Mouse (Mus musculus) stomach, embryonic 15.5 days (tissue): ENCODE measurements around the gene Sema3b. TPM values are rescaled to one million over a fixed set of nuclear protein-coding genes. Genes with fewer than 3 reads are reported as not detected.
A peak's percentile ranks its signal among the peaks of the same experiment; 100 is the strongest.

ENCODE experiments used
- ATAC-seq: fragments of 200-750 bp; cut with Nextera tagmentation; 2 replicates; pipeline ENCODE4 v1.8.0; 2017; ENCODE audit warnings: low read depth, moderate number of reproducible peaks, moderate TSS enrichment; ENCODE audit not compliant: insufficient read depth, low FRiP score
- H3K27ac ChIP-seq: fragments of 300-500 bp; sonication (generic); 2 replicates; pipeline ENCODE4 v1.5.1; 2015; ENCODE audit warnings: mild to moderate bottlenecking, inconsistent platforms
- H3K27me3 ChIP-seq: fragments of 300-500 bp; sonication (generic); replicated peaks from 2 replicates; pipeline ENCODE4 v1.6.1; 2015; ENCODE audit warnings: inconsistent platforms
- H3K36me3 ChIP-seq: fragments of 300-500 bp; sonication (generic); 2 replicates; pipeline ENCODE4 v1.6.1; 2015; ENCODE audit warnings: inconsistent platforms
- H3K4me1 ChIP-seq: fragments of 300-500 bp; sonication (generic); 2 replicates; pipeline ENCODE4 v1.6.1; 2015; ENCODE audit warnings: inconsistent platforms
- H3K4me2 ChIP-seq: fragments of 300-500 bp; sonication (generic); 2 replicates; pipeline ENCODE4 v1.6.1; 2015; ENCODE audit warnings: mild to moderate bottlenecking, inconsistent platforms
- H3K4me3 ChIP-seq: fragments of 300-500 bp; sonication (generic); replicated peaks from 2 replicates; pipeline ENCODE4 v1.5.1; 2015; ENCODE audit warnings: inconsistent platforms
- H3K9ac ChIP-seq: fragments of 300-500 bp; sonication (generic); 2 replicates; pipeline ENCODE4 v1.6.1; 2015; ENCODE audit warnings: inconsistent platforms
- H3K9me3 ChIP-seq: fragments of 300-500 bp; sonication (generic); 2 replicates; pipeline ENCODE4 v1.6.1; 2016; ENCODE audit warnings: inconsistent platforms
- WGBS: fragments of 180-500 bp; shearing (Covaris S2); methylation state at CpG from one replicate; pipeline ENCODE4 v1.1.7; 2015; 5-methylcytosine and 5-hydroxymethylcytosine counted together
- polyA plus RNA-seq: library from polyadenylated mRNA; unstranded; fragments of >200 nt; fragmentation: Nextera tagmentation; extraction: Ambion mirVana; gene quantifications from 2 replicates; pipeline ENCODE4 v1.2.1, GENCODE M21; 2015

Sema3b gene
- polyA plus RNA-seq, 1 experiment from 2014 or later = 13.2 TPM

DNA sequence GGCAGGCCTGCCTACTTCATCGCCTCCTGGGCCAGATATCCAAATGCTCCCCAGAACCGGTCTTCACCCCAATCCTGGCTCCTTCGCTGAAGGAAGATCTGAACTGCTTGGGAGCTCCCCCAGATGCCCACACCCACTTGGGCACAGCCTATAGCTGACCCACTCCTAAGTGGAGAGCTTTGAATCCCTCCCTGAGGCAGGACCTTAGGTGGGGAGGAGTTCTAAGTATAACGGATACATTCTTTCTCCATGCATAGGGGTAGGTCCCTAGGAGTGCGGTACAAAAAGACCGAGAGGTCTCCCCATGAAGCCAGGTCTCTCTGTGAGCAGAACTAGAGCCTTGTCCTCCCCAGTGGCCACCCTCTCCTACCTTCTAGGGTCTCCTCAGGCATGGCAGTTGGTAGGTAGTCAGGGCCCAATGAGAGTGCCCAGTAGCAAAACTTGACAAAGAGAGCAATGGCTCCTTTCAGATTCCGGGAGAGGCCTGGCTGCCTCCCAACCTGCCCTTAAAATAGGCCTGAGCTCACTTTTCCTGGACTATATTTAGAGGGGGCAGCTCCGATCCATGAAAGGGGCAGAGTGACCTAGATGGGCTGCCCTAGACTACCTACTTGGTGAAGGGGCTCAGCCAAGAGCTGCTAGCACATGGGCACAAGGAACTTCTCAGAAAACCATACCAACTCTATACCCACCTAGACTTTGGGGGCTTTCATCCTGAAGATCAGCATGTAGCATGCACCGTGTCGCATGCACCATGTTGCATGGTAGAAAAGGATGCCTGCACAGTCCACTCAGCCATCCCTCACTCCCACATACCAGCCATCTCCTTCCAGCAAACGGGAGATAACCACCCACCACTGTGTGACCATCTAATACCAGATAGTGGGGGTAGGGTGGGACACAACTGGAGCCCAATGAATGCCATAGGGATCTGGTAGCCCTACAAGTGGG is 12.1 kb downstream of the Sema3b start:
- Histone ChIP-seq H3K4me3 (no peak overlapping the region), H3K9ac (no peak overlapping the region), H3K4me2 (no peak overlapping the region), H3K4me1 (no peaks in the 10 kb centered on the region), H3K27ac (no peak overlapping the region), H3K36me3 (peaks cover 16% of the 10 kb centered on the region), H3K27me3 (no peaks in the 10 kb centered on the region), H3K9me3 (no peaks in the 10 kb centered on the region)
- WGBS = 84% methylated on average over 11 of the region's 11 CpGs
- ATAC-seq = no peak

DNA sequence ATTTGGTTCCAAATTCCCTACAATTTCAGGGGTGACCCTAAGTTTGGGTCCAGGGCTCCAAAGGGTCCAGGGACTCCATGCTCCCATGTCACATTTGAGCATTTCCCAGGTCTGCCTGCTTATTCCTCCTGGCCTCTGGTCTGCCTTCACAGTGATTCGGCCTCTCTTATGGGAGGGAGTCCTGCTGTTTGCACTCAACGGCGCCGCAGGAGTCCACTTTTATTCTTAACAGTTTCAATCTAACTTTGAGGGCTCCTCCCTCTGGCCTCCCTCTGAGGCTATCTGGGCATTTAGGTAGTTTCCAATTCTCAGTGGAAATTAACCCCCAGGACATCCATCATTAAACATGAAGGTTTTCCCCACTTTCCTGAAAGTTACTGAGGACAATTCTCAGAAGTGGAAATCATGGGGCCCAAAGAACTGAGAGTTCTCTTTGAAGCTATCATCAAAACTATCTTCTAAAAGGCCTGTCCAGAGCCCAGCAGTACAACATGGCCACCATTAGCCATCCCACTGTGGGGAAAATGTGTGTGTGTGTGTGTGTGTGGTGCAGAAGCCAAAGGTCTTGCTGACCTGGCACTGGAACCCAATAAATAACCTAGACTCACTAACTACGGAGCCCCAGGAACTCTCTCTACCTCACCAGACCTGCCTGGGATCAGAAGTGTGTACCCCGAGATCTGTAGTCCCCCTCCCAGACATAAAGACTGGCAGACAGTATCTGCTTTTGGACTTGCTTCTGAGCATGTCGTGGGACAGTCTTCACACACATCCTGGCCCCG is 14.6 kb downstream of the Sema3b start:
- Histone ChIP-seq H3K36me3 (peaks cover 36% of the 10 kb centered on the region), H3K9me3 (no peaks in the 10 kb centered on the region), H3K4me2 (no peak overlapping the region), H3K9ac (no peak overlapping the region), H3K27me3 (no peaks in the 10 kb centered on the region), H3K4me3 (no peak overlapping the region), H3K27ac (no peak overlapping the region), H3K4me1 (0 out of 2 replicates have a peak, but pooled peaks cover under 1% of the 10 kb centered on the region)
- WGBS = 75% methylated on average over 8 of the region's 8 CpGs
- ATAC-seq = no peak

DNA sequence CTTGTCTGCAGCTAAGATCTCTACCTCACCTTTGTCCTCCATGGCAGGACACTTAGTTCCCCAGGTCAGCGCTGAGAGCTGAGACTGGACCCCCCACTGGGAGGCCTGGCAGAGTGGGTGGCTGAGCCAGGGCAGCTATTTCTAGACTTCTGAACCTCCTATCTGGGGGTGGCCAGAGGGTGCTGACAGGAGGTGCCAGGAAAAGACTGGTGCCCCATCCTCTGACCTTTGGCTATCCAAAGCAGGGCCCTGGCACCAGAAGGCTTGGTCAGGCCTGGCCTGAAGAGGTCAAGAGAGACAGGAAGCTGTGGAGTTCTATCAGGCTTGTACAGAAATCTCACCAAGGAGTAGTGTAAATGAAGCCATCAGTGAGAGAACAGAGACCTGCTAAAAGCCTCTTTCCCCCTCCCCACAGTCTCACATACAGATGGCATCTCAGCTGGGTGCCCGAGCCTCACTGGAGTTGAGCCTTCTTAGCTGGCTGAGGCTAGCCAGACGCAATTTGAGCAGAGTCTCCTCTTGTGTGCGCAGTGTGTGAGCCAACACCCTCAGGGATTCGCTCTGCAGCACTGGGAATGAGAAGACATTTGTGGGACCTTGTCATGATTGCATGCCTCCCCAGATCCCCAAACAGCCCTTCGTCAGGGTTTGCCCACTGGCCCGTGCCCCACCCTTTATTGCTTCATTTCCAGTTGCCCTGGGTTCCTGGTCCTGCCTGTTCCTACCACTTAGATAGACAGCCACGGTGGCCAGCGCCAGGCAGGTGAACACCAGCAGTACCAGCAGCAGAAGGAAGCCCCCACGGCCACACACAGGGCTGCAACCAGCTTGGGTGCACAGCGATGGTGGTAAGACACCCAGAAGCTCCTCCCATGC is 15.7 kb downstream of the Sema3b start:
- Histone ChIP-seq H3K9me3 (no peaks in the 10 kb centered on the region), H3K27me3 (no peaks in the 10 kb centered on the region), H3K4me1 (peaks cover 12% of the 10 kb centered on the region), H3K36me3 (peaks cover 36% of the 10 kb centered on the region), H3K4me2 (no peak overlapping the region), H3K4me3 (no peak overlapping the region), H3K9ac (no peak overlapping the region), H3K27ac (no peak overlapping the region)
- no peak for ATAC-seq
- 84% methylated on average over 11 of the region's 11 CpGs for WGBS

DNA sequence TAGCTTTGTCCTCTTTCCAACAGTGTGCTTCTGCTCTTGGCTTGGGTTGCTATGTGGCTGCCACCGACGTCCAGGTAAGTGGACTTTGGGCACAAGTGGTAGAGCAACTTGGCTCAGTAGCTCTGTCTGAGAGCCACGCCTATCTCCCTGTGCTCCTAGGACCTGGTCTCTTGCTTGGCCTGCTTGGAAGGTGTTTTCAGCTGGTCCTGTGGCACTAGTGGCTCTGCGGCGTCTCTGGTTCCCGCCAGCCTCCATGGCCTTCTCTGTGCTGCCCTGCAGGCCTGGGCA is 18.3 kb downstream of the Sema3b start:
- H3K4me2 ChIP-seq = no peak overlapping the region; the same call in 1 of the 2 replicates
- H3K36me3 ChIP-seq = peaks cover 36% of the 10 kb centered on the region
- no peak overlapping the region for H3K4me3 ChIP-seq
- no peaks in the 10 kb centered on the region for H3K9me3 ChIP-seq
- H3K9ac ChIP-seq = no peak overlapping the region
- ATAC-seq = no peak
- peaks cover 17% of the 10 kb centered on the region for H3K4me1 ChIP-seq
- WGBS = 86% methylated on average over 6 of the region's 6 CpGs
- H3K27me3 ChIP-seq = no peaks in the 10 kb centered on the region
- H3K27ac ChIP-seq = peak overlapping the region; percentile 57; the same call in 1 of the 2 replicates

DNA sequence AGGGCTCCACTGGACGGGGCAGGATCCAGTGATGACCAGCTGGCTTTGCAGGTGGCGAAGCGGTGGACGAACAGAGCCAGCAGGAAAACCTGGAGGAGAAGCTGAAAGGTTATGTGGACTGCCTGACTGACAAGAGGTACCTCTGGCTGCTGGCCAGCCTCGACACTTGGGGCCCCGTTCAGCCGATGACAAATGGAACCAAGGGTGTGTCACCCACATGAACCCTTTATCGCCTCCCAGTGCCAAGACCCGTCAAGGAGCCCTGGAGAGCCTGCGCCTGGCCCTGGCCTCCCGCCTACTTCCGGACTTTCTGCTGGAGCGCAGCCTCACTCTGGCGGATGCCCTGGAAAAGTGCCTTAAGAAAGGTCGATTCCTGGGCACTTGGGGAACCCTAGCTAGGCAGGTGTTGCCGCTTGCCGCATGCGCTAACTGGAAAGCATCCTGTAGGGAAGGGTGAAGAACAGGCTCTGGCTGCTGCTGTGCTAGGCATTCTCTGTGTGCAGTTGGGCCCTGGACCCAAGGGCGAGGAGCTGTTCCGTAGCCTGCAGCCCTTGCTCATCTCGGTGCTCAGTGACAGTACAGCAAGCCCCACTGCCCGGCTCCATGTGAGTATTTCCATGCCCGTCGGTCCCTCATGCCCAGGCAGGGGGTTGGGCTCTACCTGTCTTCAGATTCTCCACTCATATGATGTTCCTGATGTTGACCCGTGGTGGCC is 18.8 kb downstream of the Sema3b start:
- Histone ChIP-seq H3K4me2 (peak overlapping the region; percentile 83), H3K9me3 (no peaks in the 10 kb centered on the region), H3K27ac (peak overlapping the region; percentile 57), H3K4me3 (no peak overlapping the region), H3K9ac (no peak overlapping the region), H3K27me3 (no peaks in the 10 kb centered on the region), H3K4me1 (peaks cover 17% of the 10 kb centered on the region), H3K36me3 (peaks cover 36% of the 10 kb centered on the region)
- ATAC-seq = peak; percentile 24; the same call in 1 of the 2 replicates
- WGBS = 71% methylated on average over 25 of the region's 25 CpGs

DNA sequence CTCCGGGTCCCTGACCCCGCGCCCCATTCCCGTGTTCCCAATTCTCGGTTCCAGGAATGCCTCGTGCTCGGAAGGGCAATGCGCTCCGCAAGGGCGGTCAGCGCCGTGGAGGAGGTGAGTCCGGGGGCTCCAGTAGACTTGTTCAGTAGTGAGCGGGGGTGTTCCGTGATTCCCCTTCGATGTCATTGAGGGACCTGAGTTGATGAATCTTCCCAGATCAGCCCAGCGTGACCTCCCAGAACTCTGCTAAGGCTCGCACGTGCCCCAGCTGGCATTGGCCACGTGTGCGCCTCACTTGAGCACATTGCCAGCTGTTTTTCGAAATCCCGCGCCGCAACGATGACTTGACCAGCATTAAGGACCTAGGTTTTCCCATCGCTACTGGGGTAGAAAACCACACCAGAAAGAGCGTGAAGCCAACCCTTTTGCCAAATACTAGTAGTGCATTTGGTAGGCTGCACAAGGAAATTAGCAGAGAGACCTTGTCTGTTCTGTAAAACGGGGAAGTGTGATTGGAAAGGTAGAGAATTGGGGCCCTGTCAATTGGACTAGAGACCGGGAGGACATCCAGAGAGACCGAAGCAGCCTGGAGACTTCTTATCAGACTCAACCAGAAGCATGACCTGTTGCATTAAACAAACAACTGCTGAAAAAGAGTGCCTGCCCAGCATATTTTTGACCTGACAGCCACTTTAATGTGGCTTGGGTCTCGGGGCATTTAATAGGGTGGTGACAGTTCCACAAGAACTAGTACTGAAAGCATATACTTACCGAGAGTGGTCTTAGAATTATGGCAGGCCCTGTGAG is 21.0 kb downstream of the Sema3b start:
- Histone ChIP-seq H3K4me3 (peak overlapping the region; percentile 78), H3K9me3 (no peaks in the 10 kb centered on the region), H3K4me1 (peaks cover 17% of the 10 kb centered on the region), H3K36me3 (peaks cover 29% of the 10 kb centered on the region), H3K27ac (peak overlapping the region; percentile 62), H3K27me3 (no peaks in the 10 kb centered on the region), H3K9ac (peak overlapping the region; percentile 73), H3K4me2 (peak overlapping the region; percentile 83)
- no peak for ATAC-seq
- 3% methylated on average over 33 of the region's 33 CpGs for WGBS

DNA sequence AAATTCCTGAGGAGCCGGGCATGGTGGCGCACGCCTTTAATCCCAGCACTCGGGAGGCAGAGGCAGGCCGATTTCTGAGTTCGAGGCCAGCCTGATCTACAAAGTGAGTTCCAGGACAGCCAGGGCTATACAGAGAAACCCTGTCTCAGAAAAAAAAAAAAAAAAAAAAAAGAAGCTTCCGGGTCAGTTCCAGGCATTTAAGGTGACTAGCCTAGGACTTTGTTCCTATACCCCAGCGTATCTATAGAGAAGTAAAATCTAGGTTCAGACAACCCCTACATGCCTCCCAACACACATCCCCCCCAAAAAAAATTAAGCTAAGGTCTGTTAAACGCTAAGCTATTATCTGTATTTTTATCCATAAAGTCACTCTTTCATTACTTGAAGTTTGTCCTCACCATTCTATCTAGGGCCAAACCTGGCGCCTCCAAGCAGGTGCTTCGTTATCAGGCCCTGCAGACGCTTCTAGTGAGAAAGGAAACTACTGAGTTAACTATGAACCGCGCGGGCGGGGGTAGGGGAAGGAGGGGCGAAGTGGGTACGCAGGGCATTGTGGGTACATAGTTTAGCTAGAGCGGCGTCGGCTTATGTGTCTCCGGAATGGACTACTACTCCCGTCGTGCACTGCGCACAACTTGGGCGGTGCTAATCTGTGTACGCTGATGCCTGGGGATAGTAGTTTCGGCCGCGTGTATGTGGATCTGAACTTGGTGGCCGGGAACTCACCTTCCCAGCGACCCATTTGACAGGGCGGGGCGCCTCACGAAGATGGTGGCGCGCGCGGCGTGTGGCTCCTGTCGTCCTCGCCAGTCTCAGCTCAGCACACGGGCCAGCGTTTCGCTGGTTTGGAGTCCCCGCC is 21.8 kb downstream of the Sema3b start, which contains the start of gene Ifrd2:
Gene Ifrd2, plus strand, starts transcription at position 669 of the 859 bp plus-strand sequence.
- H3K4me2 ChIP-seq = peak within 1 kb of the TSS; percentile 83
- peak; percentile 97 for ATAC-seq
- WGBS = 12% methylated on average over 46 of the region's 46 CpGs
- no peaks in the 10 kb centered on the region for H3K9me3 ChIP-seq
- H3K4me1 ChIP-seq = peaks cover 20% of the 10 kb centered on the region
- peak within 1 kb of the TSS; percentile 62 for H3K27ac ChIP-seq
- H3K9ac ChIP-seq = peak within 1 kb of the TSS; percentile 73
- peaks cover 25% of the 10 kb centered on the region for H3K36me3 ChIP-seq
- no peaks in the 10 kb centered on the region for H3K27me3 ChIP-seq
- H3K4me3 ChIP-seq = peak within 1 kb of the TSS; percentile 78

DNA sequence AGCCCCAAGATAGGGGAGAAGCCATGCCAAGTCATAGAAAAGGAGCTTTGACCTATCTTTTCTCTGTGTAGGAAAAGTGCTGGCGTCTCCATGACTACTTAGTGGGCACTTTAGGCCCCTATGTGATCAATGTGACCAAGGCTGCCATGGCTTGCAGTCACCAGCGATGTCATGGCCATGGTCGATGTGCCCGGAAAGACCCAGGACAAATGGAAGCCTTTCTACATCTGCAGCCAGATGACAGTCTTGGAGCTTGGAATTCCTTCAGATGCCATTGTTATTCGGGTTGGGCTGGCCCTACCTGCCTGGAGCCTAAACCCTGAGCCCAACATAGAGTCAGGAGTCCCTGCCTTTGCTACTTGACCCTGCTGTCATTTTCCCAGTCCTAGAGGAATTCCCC is 22.5 kb downstream of the Sema3b start:
- Histone ChIP-seq H3K4me1 (peaks cover 26% of the 10 kb centered on the region), H3K27ac (peak overlapping the region; percentile 40; the same call in 1 of the 2 replicates), H3K9ac (no peak overlapping the region), H3K36me3 (peaks cover 20% of the 10 kb centered on the region; the same call in 1 of the 2 replicates), H3K4me3 (no peak overlapping the region), H3K27me3 (no peaks in the 10 kb centered on the region), H3K4me2 (0 out of 2 replicates have a peak overlapping the region, but pooled peaks have one; percentile 40), H3K9me3 (no peaks in the 10 kb centered on the region)
- ATAC-seq = no peak
- WGBS = 88% methylated on average over 5 of the region's 5 CpGs

DNA sequence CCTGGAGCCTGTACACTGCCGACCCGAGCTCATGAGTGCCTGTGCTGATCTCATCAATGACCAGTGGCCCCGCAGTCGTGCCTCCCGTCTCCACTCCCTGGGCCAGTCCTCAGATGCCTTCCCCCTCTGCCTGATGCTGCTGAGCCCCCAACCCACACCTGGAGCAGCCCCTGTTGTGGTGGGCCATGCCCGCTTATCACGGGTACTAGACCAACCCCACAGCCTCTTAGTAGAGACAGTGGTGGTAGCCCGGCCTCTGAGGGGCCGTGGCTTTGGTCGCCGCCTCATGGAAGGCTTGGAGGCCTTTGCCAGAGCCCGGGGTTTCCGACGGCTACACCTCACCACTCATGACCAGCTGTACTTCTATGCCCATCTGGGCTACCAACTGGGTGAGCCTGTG is 25.9 kb downstream of the Sema3b start:
- H3K27me3 ChIP-seq = no peaks in the 10 kb centered on the region

More for the DNA sequence above, 25.9 kb downstream of the Sema3b start:
- ATAC-seq = no peak
- H3K9me3 ChIP-seq = no peaks in the 10 kb centered on the region
- no peak overlapping the region for H3K4me3 ChIP-seq
- H3K9ac ChIP-seq = no peak overlapping the region
- no peak overlapping the region for H3K4me2 ChIP-seq
- 0 out of 2 replicates have a peak, but pooled peaks cover 3% of the 10 kb centered on the region for H3K36me3 ChIP-seq
- WGBS = 90% methylated on average over 14 of the region's 14 CpGs
- H3K27ac ChIP-seq = no peak overlapping the region
- H3K4me1 ChIP-seq = peaks cover 29% of the 10 kb centered on the region
